Mouse (Mus musculus) liver, embryonic 12.5 days (tissue): ENCODE results near the gene Asf1b. TPM values are rescaled to one million over a fixed set of nuclear protein-coding genes. Genes with fewer than 3 reads are reported as not detected.
"Not testable (repeated sequence)": the region's sequence is repeated elsewhere in the genome, so short reads cannot be mapped to it uniquely, and the experiment has no call there.

Source experiments
- ATAC-seq: fragments of 200-750 bp; cut with Nextera tagmentation; 2 replicates; pipeline ENCODE4 v1.8.0; 2017; ENCODE audit warnings: moderate number of reproducible peaks, mild to moderate bottlenecking, moderate library complexity
- H3K27ac ChIP-seq: fragments of 300-500 bp; sonication (generic); 2 replicates; pipeline ENCODE4 v1.5.1; 2016; ENCODE audit warnings: mild to moderate bottlenecking
- H3K27me3 ChIP-seq: fragments of 300-500 bp; sonication (generic); replicated peaks from 2 replicates; pipeline ENCODE4 v1.6.1; 2016; ENCODE audit warnings: mild to moderate bottlenecking, moderate library complexity
- H3K36me3 ChIP-seq: fragments of 300-500 bp; sonication (generic); 2 replicates; pipeline ENCODE4 v1.6.1; 2016; ENCODE audit warnings: mild to moderate bottlenecking, moderate library complexity
- H3K4me1 ChIP-seq: fragments of 300-500 bp; sonication (generic); 2 replicates; pipeline ENCODE4 v1.6.1; 2016
- H3K4me2 ChIP-seq: fragments of 300-500 bp; sonication (generic); 2 replicates; pipeline ENCODE4 v1.6.1; 2016; ENCODE audit warnings: mild to moderate bottlenecking, moderate library complexity
- H3K4me3 ChIP-seq: fragments of 300-500 bp; sonication (generic); 2 replicates; pipeline ENCODE4 v1.5.1; 2016; ENCODE audit warnings: mild to moderate bottlenecking, moderate library complexity
- H3K9ac ChIP-seq: fragments of 300-500 bp; sonication (generic); 2 replicates; pipeline ENCODE4 v1.6.1; 2016; ENCODE audit warnings: mild to moderate bottlenecking, moderate library complexity
- H3K9me3 ChIP-seq: fragments of 300-500 bp; sonication (generic); replicated peaks from 2 replicates; pipeline ENCODE4 v1.6.1; 2016; ENCODE audit warnings: mild to moderate bottlenecking, moderate library complexity
- WGBS: fragments of 180-500 bp; shearing (Covaris S2); methylation state at CpG from one replicate; pipeline ENCODE4 v1.1.7; 2016; ENCODE audit not compliant: insufficient replicate concordance; 5-methylcytosine and 5-hydroxymethylcytosine counted together
- polyA plus RNA-seq: library from polyadenylated mRNA; unstranded; fragments of >200 nt; fragmentation: Nextera tagmentation; extraction: Ambion mirVana; gene quantifications from 2 replicates; pipeline ENCODE4 v1.2.1, GENCODE M21; 2016

Asf1b gene
- polyA plus RNA-seq, 1 experiment from 2014 or later = 116 TPM

- 0 out of 2 replicates have a peak, but pooled peaks have one; percentile 9 for ATAC-seq
- peaks cover 60% of the 10 kb centered on the region for H3K4me1 ChIP-seq
Observed at GRCm38 (mm10) chr8:83998231-83999056, 43.1 kb downstream of the Asf1b start.

GRCm38 (mm10) chr8:83999057-83999705 lies 43.9 kb downstream of the Asf1b start:
- peak overlapping the region; percentile 93 for H3K4me2 ChIP-seq
- H3K9ac ChIP-seq = peak overlapping the region; percentile 90
- H3K4me3 ChIP-seq = peak overlapping the region; percentile 89
- H3K9me3 ChIP-seq = no peaks in the 10 kb centered on the region
- peaks cover 56% of the 10 kb centered on the region for H3K36me3 ChIP-seq
- ATAC-seq = no peak
- 71% methylated on average over 16 of the region's 16 CpGs for WGBS
- peak overlapping the region; percentile 88 for H3K27ac ChIP-seq
- peaks cover 60% of the 10 kb centered on the region for H3K4me1 ChIP-seq
- no peaks in the 10 kb centered on the region for H3K27me3 ChIP-seq

More at GRCm38 (mm10) chr8:83998231-83999056, 43.1 kb downstream of the Asf1b start:
- peak overlapping the region; percentile 88 for H3K27ac ChIP-seq
- no peaks in the 10 kb centered on the region for H3K27me3 ChIP-seq
- no peaks in the 10 kb centered on the region for H3K9me3 ChIP-seq
- H3K9ac ChIP-seq = peak overlapping the region; percentile 90
- 1% methylated on average over 83 of the region's 92 CpGs for WGBS
- H3K4me3 ChIP-seq = peak overlapping the region; percentile 89
- H3K36me3 ChIP-seq = peaks cover 62% of the 10 kb centered on the region
- peak overlapping the region; percentile 93 for H3K4me2 ChIP-seq

- WGBS = 87% methylated on average over 2 of the region's 2 CpGs
- H3K4me1 ChIP-seq = peaks cover 57% of the 10 kb centered on the region
- ATAC-seq = no peak
- 0 out of 2 replicates have a peak overlapping the region, but pooled peaks have one; percentile 90 for H3K9ac ChIP-seq
- no peaks in the 10 kb centered on the region for H3K27me3 ChIP-seq
- H3K4me3 ChIP-seq = peak overlapping the region; percentile 89; the same call in 1 of the 2 replicates
- H3K27ac ChIP-seq = no peak overlapping the region
- H3K36me3 ChIP-seq = peaks cover 50% of the 10 kb centered on the region
- H3K4me2 ChIP-seq = peak overlapping the region; percentile 93
- no peaks in the 10 kb centered on the region for H3K9me3 ChIP-seq
Observed at GRCm38 (mm10) chr8:83999825-84000224, 44.5 kb downstream of the Asf1b start.

GRCm38 (mm10) chr8:84001281-84002000 lies 46.1 kb downstream of the Asf1b start, which contains the start of gene 1700067K01Rik:
1700067K01Rik (plus strand) TSS chr8:84001502.
- H3K4me2 ChIP-seq = no peak within 1 kb of the TSS; the same call in 1 of the 2 replicates
- no peak for ATAC-seq

GRCm38 (mm10) chr8:84002957-84003611 lies 47.8 kb downstream of the Asf1b start:
- no peaks in the 10 kb centered on the region for H3K27me3 ChIP-seq
- 55% methylated on average over 12 of the region's 12 CpGs for WGBS
- peaks cover 53% of the 10 kb centered on the region for H3K4me1 ChIP-seq
- H3K9me3 ChIP-seq = no peaks in the 10 kb centered on the region
- peaks cover 44% of the 10 kb centered on the region for H3K36me3 ChIP-seq
- H3K4me2 ChIP-seq = no peak overlapping the region
- no peak for ATAC-seq
- H3K27ac ChIP-seq = peak overlapping the region; percentile 82
- H3K4me3 ChIP-seq = no peak overlapping the region
- no peak overlapping the region for H3K9ac ChIP-seq

More at GRCm38 (mm10) chr8:84001281-84002000, 46.1 kb downstream of the Asf1b start, which contains the start of gene 1700067K01Rik:
- Histone ChIP-seq H3K4me3 (no peak within 1 kb of the TSS), H3K9ac (no peak within 1 kb of the TSS), H3K27me3 (no peaks in the 10 kb centered on the region), H3K27ac (no peak within 1 kb of the TSS), H3K4me1 (peaks cover 55% of the 10 kb centered on the region), H3K36me3 (peaks cover 44% of the 10 kb centered on the region), H3K9me3 (no peaks in the 10 kb centered on the region)
- 70% methylated on average over 61 of the region's 61 CpGs for WGBS

- peak overlapping the region; percentile 94 for H3K4me2 ChIP-seq
- 74% methylated on average over 6 of the region's 6 CpGs for whole genome bisulfite sequencing
- H3K4me3 ChIP-seq = peak overlapping the region; percentile 66; the same call in 1 of the 2 replicates
- peak overlapping the region; percentile 79 for H3K9ac ChIP-seq
- ATAC-seq = no peak
- H3K27me3 ChIP-seq = 0 out of 2 replicates have a peak, but pooled peaks cover 2% of the 10 kb centered on the region
- peaks cover 51% of the 10 kb centered on the region for H3K4me1 ChIP-seq
- peaks cover 44% of the 10 kb centered on the region for H3K36me3 ChIP-seq
- H3K27ac ChIP-seq = peak overlapping the region; percentile 82
- H3K9me3 ChIP-seq = no peaks in the 10 kb centered on the region
Observed at GRCm38 (mm10) chr8:84003612-84004246, 48.4 kb downstream of the Asf1b start.

- Histone ChIP-seq H3K9me3 (no peaks in the 10 kb centered on the region), H3K4me3 (peak overlapping the region; percentile 66), H3K27ac (peak overlapping the region; percentile 82), H3K9ac (peak overlapping the region; percentile 79), H3K4me2 (peak overlapping the region; percentile 94), H3K36me3 (peaks cover 34% of the 10 kb centered on the region), H3K4me1 (peaks cover 42% of the 10 kb centered on the region), H3K27me3 (peaks cover 8% of the 10 kb centered on the region)
- under 1% methylated on average over 30 of the region's 30 CpGs for WGBS
- peak; percentile 87 for ATAC-seq
Observed at GRCm38 (mm10) chr8:84004533-84005201, 49.4 kb downstream of the Asf1b start.

- WGBS = 89% methylated on average over 7 of the region's 7 CpGs
- H3K9me3 ChIP-seq, ATAC-seq, H3K9ac ChIP-seq, H3K4me3 ChIP-seq: not testable (repeated sequence)
- Histone ChIP-seq H3K36me3 (peaks cover 26% of the 10 kb centered on the region), H3K27ac (peak overlapping the region; percentile 82; the same call in 1 of the 2 replicates), H3K27me3 (peaks cover 17% of the 10 kb centered on the region), H3K4me1 (peaks cover 42% of the 10 kb centered on the region), H3K4me2 (peak overlapping the region; percentile 94)
Observed at GRCm38 (mm10) chr8:84005502-84005901, 50.2 kb downstream of the Asf1b start.

- H3K9me3 ChIP-seq = no peaks in the 10 kb centered on the region
- 31% methylated on average over 7 of the region's 7 CpGs for WGBS
- H3K4me2 ChIP-seq = no peak overlapping the region
- peaks cover 45% of the 10 kb centered on the region for H3K27me3 ChIP-seq
- H3K4me1 ChIP-seq = peaks cover 40% of the 10 kb centered on the region
- H3K4me3 ChIP-seq = no peak overlapping the region
- H3K27ac ChIP-seq = no peak overlapping the region
- no peak for ATAC-seq
- no peak overlapping the region for H3K9ac ChIP-seq
- H3K36me3 ChIP-seq = no peaks in the 10 kb centered on the region
Observed at GRCm38 (mm10) chr8:84008362-84008761, 53.1 kb downstream of the Asf1b start.

GRCm38 (mm10) chr8:84009876-84010275 lies 54.6 kb downstream of the Asf1b start:
- H3K4me2 ChIP-seq = no peak overlapping the region
- H3K27me3 ChIP-seq = peaks cover 59% of the 10 kb centered on the region
- H3K27ac ChIP-seq = no peak overlapping the region
- H3K4me1 ChIP-seq = peaks cover 29% of the 10 kb centered on the region
- no peaks in the 10 kb centered on the region for H3K36me3 ChIP-seq
- no peak for ATAC-seq
- H3K4me3 ChIP-seq = no peak overlapping the region
- H3K9me3 ChIP-seq = no peaks in the 10 kb centered on the region
- WGBS = 1% methylated on average over 11 of the region's 11 CpGs
- no peak overlapping the region for H3K9ac ChIP-seq
